Mouse (Mus musculus): ENCODE results near the gene Rerg. TPM values are rescaled to one million over a fixed set of nuclear protein-coding genes. Genes with fewer than 3 reads are reported as not detected.

Rerg gene
- polyA plus RNA-seq, 1 experiment, result 9.2 TPM

- peak; percentile 60 for TF ChIP-seq CTCF (IDR thresholded peaks at IDR 0.05; ENCODE audit: insufficient read depth, low read length)
- no peak for TF ChIP-seq POLR2A (IDR thresholded peaks at IDR 0.05; ENCODE audit: borderline replicate concordance, extremely low read depth, low read depth, low read length)
- no peak for DNase-seq
- 12% methylated on average over 6 of the region's 6 CpGs for WGBS
Measured at GRCm38 (mm10) chr6:137192063-137192462, 21.8 kb upstream of the Rerg start.

GRCm38 (mm10) chr6:137191026-137191425 lies 20.7 kb upstream of the Rerg start:
- no peak for DNase-seq
- TF ChIP-seq POLR2A (IDR thresholded peaks at IDR 0.05; ENCODE audit: borderline replicate concordance, extremely low read depth, low read depth, low read length) (0 out of 2 replicates have a peak, but pooled peaks have one; percentile 29), CTCF (IDR thresholded peaks at IDR 0.05; ENCODE audit: insufficient read depth, low read length) (no peak)
- Histone ChIP-seq H3K4me1 (ENCODE audit: control insufficient read depth, insufficient read depth, low read length) (no peaks in the 10 kb centered on the region), H3K4me3 (replicated peaks; ENCODE audit: extremely low read depth, low read depth, low read length) (no peak overlapping the region)
- 70% methylated on average over 11 of the region's 11 CpGs for WGBS

More at GRCm38 (mm10) chr6:137192063-137192462, 21.8 kb upstream of the Rerg start:
- no peaks in the 10 kb centered on the region for H3K4me1 ChIP-seq (ENCODE audit: control insufficient read depth, insufficient read depth, low read length)
- no peak overlapping the region for H3K4me3 ChIP-seq (replicated peaks; ENCODE audit: extremely low read depth, low read depth, low read length)

GRCm38 (mm10) chr6:137190577-137190976 lies 20.3 kb upstream of the Rerg start:
- WGBS, result 73% methylated on average over 6 of the region's 6 CpGs

GRCm38 (mm10) chr6:137188375-137188926 lies 18.2 kb upstream of the Rerg start:
- no peak for TF ChIP-seq CTCF (IDR thresholded peaks at IDR 0.05; ENCODE audit: insufficient read depth, low read length)
- DNase-seq, result no peak
- WGBS, result 49% methylated on average over 11 of the region's 11 CpGs
- H3K4me1 ChIP-seq (ENCODE audit: control insufficient read depth, insufficient read depth, low read length), result no peaks in the 10 kb centered on the region
- H3K4me3 ChIP-seq (replicated peaks; ENCODE audit: extremely low read depth, low read depth, low read length), result no peak overlapping the region

More at GRCm38 (mm10) chr6:137190577-137190976, 20.3 kb upstream of the Rerg start:
- no peak overlapping the region for H3K4me3 ChIP-seq (replicated peaks; ENCODE audit: extremely low read depth, low read depth, low read length)
- DNase-seq, result no peak
- H3K4me1 ChIP-seq (ENCODE audit: control insufficient read depth, insufficient read depth, low read length), result no peaks in the 10 kb centered on the region
- no peak for TF ChIP-seq POLR2A (IDR thresholded peaks at IDR 0.05; ENCODE audit: borderline replicate concordance, extremely low read depth, low read depth, low read length)
- TF ChIP-seq CTCF (IDR thresholded peaks at IDR 0.05; ENCODE audit: insufficient read depth, low read length), result no peak

- Histone ChIP-seq H3K4me3 (replicated peaks; ENCODE audit: extremely low read depth, low read depth, low read length) (no peak overlapping the region), H3K4me1 (ENCODE audit: control insufficient read depth, insufficient read depth, low read length) (no peaks in the 10 kb centered on the region)
- WGBS, result 65% methylated on average over 3 of the region's 3 CpGs
- TF ChIP-seq POLR2A (IDR thresholded peaks at IDR 0.05; ENCODE audit: borderline replicate concordance, extremely low read depth, low read depth, low read length) (no peak), CTCF (IDR thresholded peaks at IDR 0.05; ENCODE audit: insufficient read depth, low read length) (no peak)
- no peak for DNase-seq
Measured at GRCm38 (mm10) chr6:137187426-137187825, 17.1 kb upstream of the Rerg start.

- 64% methylated on average over 6 of the region's 6 CpGs for WGBS
- no peaks in the 10 kb centered on the region for H3K4me1 ChIP-seq (ENCODE audit: control insufficient read depth, insufficient read depth, low read length)
- DNase-seq, result no peak
- no peak for TF ChIP-seq CTCF (IDR thresholded peaks at IDR 0.05; ENCODE audit: insufficient read depth, low read length)
- TF ChIP-seq POLR2A (IDR thresholded peaks at IDR 0.05; ENCODE audit: borderline replicate concordance, extremely low read depth, low read depth, low read length), result no peak
- H3K4me3 ChIP-seq (replicated peaks; ENCODE audit: extremely low read depth, low read depth, low read length), result no peak overlapping the region
Measured at GRCm38 (mm10) chr6:137180636-137181035, 10.3 kb upstream of the Rerg start.

GRCm38 (mm10) chr6:137180115-137180514 lies 9.8 kb upstream of the Rerg start:
- 43% methylated on average over 8 of the region's 8 CpGs for WGBS
- H3K4me3 ChIP-seq (replicated peaks; ENCODE audit: extremely low read depth, low read depth, low read length), result no peak overlapping the region
- DNase-seq, result no peak
- no peaks in the 10 kb centered on the region for H3K4me1 ChIP-seq (ENCODE audit: control insufficient read depth, insufficient read depth, low read length)
- TF ChIP-seq CTCF (IDR thresholded peaks at IDR 0.05; ENCODE audit: insufficient read depth, low read length), result no peak
- no peak for TF ChIP-seq POLR2A (IDR thresholded peaks at IDR 0.05; ENCODE audit: borderline replicate concordance, extremely low read depth, low read depth, low read length)

GRCm38 (mm10) chr6:137179026-137179425 lies 8.7 kb upstream of the Rerg start:
- DNase-seq, result no peak
- TF ChIP-seq CTCF (IDR thresholded peaks at IDR 0.05; ENCODE audit: insufficient read depth, low read length) (no peak), POLR2A (IDR thresholded peaks at IDR 0.05; ENCODE audit: borderline replicate concordance, extremely low read depth, low read depth, low read length) (no peak)
- WGBS, result 65% methylated on average over 3 of the region's 3 CpGs

GRCm38 (mm10) chr6:137170646-137171045 lies 349 bp upstream of the Rerg start:
- WGBS, result 63% methylated on average over 7 of the region's 7 CpGs
- TF ChIP-seq CTCF (IDR thresholded peaks at IDR 0.05; ENCODE audit: insufficient read depth, low read length) (no peak), POLR2A (IDR thresholded peaks at IDR 0.05; ENCODE audit: borderline replicate concordance, extremely low read depth, low read depth, low read length) (no peak)
- H3K4me1 ChIP-seq (ENCODE audit: control insufficient read depth, insufficient read depth, low read length), result 0 out of 2 replicates have a peak, but pooled peaks cover 4% of the 10 kb centered on the region
- H3K4me3 ChIP-seq (replicated peaks; ENCODE audit: extremely low read depth, low read depth, low read length), result no peak overlapping the region
- DNase-seq, result no peak

More at GRCm38 (mm10) chr6:137179026-137179425, 8.7 kb upstream of the Rerg start:
- no peak overlapping the region for H3K4me3 ChIP-seq (replicated peaks; ENCODE audit: extremely low read depth, low read depth, low read length)
- no peaks in the 10 kb centered on the region for H3K4me1 ChIP-seq (ENCODE audit: control insufficient read depth, insufficient read depth, low read length)
